Mouse (Mus musculus): ENCODE results near the gene Bbx.

The Bbx gene

GRCm38 (mm10) chr16:50235231-50235630, 197.0 kb downstream of the Bbx start:
- DNase-seq (ENCODE audit: low read depth, low spot score): no peak

DNA sequence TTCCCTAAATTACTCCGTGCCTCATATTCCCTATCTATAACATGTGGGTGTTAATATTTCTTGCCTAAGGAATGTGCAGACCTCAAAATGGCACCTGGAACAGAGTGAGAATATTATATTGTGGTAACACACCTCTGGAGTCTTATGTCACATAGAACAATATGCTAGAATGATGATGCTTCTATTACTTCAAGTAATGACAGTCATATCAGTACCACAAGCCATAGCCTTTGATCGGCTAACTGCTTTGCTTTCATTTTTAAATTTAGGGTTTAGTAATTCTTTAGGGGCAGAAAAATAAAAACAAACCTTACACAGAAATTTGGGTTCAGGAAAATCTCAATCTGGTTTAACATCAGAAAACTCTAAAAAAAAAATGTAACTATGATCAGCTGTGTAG, 201.6 kb downstream of the Bbx start:
- no peak for DNase-seq (ENCODE audit: low read depth, low spot score)

GRCm38 (mm10) chr16:50228833-50229232, 203.4 kb downstream of the Bbx start:
- DNase-seq (ENCODE audit: low read depth, low spot score): no peak

- no peak for DNase-seq (ENCODE audit: low read depth, low spot score)
Observed at GRCm38 (mm10) chr16:50226274-50226673, 205.9 kb downstream of the Bbx start.

DNA sequence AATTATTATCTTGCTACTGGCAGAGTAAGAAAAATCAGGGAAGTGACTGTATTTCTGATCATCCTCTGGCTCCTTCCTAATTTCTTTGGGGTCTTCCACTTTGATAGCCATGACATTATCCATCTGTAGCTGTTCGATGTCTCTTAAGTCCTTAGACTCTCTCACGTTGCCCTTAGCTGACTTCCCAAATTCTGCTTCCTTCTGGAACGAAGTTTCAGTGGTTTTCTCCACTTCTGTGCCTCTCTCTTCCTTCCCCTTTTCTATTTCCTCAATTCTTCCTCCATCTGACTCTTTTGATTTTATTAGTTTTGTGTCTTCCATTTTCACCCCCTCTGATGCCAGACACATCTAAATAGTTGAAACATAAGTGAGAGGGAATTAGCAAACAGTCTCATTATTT, 207.2 kb downstream of the Bbx start:
- no peak for DNase-seq (ENCODE audit: low read depth, low spot score)

DNA sequence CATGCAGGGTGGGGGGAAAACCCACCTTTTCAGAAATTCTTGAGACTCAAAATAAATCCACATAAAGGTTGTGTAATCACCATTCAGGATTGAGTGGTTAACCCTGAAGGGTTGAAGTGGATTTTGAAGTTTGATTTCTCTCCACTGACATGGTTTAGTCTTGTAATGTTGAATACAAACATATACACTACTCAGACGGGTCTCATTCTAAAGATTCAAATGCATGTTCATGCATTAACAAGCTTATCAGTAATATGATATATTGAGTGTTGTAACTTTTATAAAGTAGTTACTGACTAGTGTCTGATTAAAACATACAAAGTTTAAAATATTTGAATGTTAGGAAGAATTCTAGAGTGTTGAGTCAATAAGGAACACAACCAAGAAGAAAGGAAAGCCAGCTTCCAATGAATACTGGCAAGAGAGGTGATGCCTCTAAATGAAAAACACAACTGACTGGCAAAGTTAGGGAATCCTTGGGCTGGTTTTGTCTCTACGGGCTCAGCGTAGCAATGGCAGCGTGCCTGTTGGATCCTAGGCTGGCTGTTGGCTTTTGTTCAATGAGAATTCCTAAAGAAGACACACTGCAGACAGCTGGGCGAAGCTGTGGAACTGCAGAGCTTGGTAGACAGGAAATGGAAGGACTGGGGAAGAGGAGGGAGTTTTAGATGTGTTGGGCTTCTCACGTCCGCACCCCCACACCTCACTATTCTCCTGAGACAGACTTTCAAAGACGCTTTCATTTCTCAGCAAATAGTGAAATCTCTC, 211.3 kb downstream of the Bbx start:
- no peak for DNase-seq (ENCODE audit: low read depth, low spot score)

GRCm38 (mm10) chr16:50217084-50217483, 215.1 kb downstream of the Bbx start:
- DNase-seq (ENCODE audit: low read depth, low spot score): no peak

DNA sequence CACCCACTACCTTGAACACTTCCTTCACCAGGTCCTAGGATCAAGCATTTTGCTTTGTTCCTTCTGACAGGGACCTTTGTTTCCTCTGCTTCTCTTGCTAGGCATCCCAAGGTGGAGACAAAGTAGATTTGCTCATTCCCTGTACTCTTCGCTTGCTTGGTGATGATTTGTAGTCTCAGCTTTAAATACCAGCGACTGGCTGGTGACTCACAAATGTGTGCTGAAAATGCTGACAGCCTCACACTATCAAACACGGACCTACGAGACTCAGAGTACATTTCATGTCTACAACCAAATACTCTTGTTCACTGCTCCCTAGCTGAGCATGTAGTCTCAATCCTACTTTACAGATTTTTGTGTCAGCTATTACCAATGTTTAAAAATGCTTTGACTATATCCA, 220.5 kb downstream of the Bbx start:
- DNase-seq (ENCODE audit: low read depth, low spot score): no peak

GRCm38 (mm10) chr16:50211231-50211630, 221.0 kb downstream of the Bbx start:
- DNase-seq (ENCODE audit: low read depth, low spot score): no peak

DNA sequence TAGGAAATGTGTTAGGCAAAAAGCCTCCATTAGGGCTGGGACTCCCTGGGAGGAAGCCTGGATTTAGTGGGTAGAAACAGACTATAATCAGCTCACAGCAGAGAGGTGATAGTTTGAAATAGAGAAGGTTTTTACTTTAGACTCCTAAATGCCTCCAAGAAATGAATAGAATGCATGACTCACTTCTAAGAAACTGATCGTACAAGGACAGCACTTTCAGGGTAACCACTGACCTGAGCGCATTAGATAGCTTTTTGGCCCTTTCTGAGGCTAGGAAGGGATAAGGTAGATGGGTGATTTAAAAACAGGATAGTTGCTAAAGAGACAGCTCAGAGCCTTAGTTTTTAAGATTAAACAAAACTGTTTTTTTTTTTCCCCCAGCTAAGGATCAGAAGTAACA, 221.4 kb downstream of the Bbx start:
- no peak for DNase-seq (ENCODE audit: low read depth, low spot score)

GRCm38 (mm10) chr16:50204944-50205343, 227.2 kb downstream of the Bbx start:
- no peak for DNase-seq (ENCODE audit: low read depth, low spot score)

DNA sequence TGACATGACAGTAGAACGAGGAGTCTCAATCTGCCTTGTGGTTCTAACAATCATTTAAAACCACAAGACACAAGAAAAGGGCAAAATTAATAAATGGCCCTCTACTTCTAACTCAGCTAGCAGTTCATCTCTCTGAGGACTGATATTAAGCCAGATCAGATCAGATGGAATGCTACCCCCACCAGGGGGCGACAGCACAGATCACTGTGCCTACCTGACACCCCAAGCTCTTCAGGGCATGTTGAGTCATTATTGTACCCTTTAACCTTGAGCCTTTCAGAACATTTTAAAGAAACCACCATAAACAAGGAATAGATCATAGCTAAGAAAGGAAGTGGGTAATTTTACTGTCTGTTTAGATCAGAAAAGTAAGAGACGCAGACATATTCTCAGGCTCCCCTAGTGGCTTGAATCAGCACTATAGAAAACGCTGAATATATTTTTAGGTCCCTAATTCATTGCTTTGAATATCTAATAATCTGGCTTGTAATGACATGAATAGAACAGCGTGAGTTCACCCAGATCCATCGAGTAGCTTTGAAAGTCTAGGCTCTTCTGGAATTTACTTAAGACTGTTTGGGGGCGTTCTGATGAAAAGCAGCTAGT, 230.5 kb downstream of the Bbx start:
- no peak for DNase-seq (ENCODE audit: low read depth, low spot score)

DNA sequence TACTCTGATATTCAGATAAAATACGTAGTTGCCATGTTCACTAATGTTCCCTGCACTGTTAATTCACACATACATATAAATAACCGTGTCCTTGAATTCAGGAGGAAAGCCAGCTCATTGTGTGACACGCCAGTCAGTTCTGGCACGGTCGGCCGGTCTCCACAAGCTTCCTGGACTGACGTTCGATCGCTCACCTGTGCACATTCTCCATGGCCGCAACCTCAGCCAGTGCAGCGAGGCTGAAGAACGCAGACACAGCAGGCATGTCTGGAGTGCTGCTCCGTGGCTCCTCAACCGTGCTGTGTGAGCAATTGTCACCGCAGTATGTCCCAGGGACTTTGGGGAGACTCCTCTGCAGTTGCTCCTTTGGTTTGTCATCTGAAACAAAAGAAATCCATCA, 232.0 kb downstream of the Bbx start:
- no peak for DNase-seq (ENCODE audit: low read depth, low spot score)

GRCm38 (mm10) chr16:50196118-50196517, 236.1 kb downstream of the Bbx start:
- no peak for DNase-seq (ENCODE audit: low read depth, low spot score)

DNA sequence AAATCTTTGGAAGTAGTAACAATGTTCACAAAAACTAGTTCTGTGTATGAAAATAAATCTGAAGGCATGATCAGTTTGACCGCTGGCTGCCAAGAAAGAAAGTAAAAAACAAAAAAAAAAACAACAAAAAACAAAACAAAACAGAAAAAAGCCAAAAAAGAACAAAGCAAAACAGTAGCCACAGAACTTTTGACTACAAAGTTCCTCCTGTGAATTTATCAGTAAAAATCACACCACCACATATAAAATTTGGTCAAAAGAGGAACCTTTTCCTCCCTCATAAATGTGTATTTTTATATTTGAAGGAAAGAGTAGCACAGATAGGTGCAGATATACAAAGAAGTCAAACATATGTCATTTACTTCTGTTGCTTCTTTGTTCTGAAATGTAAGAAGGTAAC, 239.6 kb downstream of the Bbx start:
- DNase-seq (ENCODE audit: low read depth, low spot score): no peak

DNA sequence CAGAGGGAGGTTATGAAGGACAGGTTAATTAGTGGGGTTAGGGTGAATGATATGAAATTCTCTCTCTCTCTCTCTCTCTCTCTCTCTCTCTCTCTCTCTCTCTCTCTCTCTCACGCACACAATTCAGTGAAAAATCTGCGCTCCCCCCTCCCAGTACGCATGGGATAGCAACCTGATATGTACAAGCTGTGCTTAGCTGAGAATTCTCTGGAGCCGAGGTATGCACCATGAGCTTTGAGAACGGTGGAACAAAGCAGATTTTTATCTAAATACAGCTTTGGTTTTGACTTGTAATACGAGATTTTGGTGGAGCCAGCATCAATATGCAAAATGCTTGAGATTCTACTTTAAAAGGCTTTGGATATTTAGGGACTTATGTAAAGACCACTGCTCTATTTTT, 243.1 kb downstream of the Bbx start:
- DNase-seq (ENCODE audit: low read depth, low spot score): no peak

DNA sequence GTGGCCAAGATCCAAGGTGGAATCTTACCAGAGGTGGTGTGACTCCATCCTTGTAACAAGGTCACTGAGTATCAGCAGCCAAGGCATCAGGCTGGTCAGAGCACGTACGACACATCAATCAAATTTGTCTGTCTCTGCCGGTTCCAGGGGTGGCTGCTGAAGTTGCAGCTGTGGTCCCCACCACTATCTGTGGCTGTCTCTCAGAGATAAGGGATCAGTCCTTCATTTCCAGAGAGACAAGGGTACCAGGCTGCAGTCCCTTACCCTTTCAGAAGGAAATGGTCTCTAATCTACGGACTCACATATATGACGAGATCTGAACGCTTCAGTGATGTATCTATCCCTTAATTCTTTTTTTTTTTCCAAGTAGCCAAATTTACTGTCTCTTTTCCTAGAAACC, 245.6 kb downstream of the Bbx start:
- no peak for DNase-seq (ENCODE audit: low read depth, low spot score)

DNA sequence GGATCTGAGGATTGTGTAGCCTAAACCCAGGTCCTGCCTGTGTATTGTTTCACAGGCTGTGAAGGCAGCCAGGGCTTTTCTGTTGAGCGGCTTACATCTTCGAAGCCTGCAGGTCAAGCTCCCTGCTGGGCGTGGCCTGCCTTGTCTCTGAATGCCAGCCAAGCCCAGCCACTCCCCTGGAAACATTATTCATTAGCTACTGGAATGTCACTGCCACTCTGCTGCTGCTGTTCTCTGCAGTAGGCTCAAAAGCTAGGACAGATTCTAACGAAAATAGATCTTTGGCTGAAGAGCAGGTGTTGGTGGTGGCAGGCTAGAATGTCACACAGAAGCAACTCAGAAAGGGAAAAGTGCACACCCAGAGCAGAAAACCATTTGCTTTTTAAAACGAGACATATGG, 247.1 kb downstream of the Bbx start:
- DNase-seq (ENCODE audit: low read depth, low spot score): no peak

DNA sequence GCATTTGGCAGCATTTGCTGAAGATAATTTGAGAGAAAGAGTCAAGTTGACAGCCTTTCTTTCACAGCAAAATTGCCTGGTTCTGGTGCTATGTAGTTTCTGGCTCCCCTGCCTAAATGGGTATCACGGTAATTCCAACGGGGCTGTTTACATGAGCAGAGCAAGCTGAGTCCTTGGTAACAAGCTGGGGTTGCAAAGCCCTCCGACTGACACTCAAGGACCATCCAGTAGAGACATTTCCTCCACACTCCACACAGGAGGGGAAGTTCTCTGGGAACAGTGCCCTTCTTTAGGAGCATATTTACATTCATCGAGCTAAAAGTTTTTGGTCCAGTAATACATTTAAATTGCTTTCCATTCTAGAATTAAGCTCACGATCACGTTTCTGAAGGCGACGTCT, 249.2 kb downstream of the Bbx start:
- no peak for DNase-seq (ENCODE audit: low read depth, low spot score)

DNA sequence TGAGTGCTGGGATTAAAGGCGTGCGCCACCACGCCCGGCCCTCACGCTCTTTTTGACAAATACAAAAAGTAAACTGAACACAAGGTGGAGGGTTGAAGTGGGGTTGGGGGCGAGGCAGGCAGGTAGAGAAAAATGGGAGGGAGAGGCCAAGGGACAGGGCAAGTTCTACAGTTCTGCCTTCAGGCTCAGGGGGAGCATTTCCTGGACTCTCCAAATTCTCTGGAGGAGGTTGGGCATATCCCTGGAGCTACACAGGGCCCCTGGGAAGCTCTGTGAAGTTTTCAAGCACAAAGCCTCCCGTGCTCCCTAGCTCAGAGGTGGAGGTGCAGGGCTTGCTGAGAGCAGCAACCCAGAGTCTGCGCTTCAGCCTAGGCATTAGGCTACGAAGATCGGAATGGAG, 249.6 kb downstream of the Bbx start:
- no peak for DNase-seq (ENCODE audit: low read depth, low spot score)

- DNase-seq (ENCODE audit: low read depth, low spot score): no peak
Observed at GRCm38 (mm10) chr16:50172760-50173159, 259.4 kb downstream of the Bbx start.

DNA sequence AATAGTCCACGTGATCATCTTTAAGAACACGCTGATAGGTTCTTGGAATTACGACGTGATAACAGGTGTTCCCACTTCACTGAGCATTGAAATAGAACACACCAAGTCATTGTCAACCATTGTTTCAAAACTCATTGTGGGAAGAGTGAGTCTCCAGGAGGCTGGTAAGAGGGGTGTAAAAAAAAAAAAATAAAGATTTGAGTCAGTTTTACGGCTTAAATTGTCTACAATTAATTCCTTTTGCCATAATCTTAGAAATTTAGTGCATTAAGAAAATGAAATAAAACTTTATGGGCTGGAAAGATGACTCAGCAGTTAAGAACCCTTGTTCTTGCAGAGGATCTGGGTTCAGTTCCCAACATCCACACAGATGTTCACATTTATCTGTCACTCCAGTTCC, 261.4 kb downstream of the Bbx start:
- no peak for DNase-seq (ENCODE audit: low read depth, low spot score)

- no peak for DNase-seq (ENCODE audit: low read depth, low spot score)
Observed at GRCm38 (mm10) chr16:50167983-50168299, 264.2 kb downstream of the Bbx start.
